Mouse (Mus musculus) limb, embryonic 10.5 days (tissue): Measurements from ENCODE around the gene 4930404N11Rik. TPM values are rescaled to one million over a fixed set of nuclear protein-coding genes. Genes with fewer than 3 reads are reported as not detected.
A peak's percentile ranks its signal among the peaks of the same experiment; 100 is the strongest.

ENCODE experiments used
- DNase-seq: peaks from one replicate; pipeline ENCODE4 v3.0.0-alpha.2; 2017; ENCODE audit warnings: low spot score
- H3K27ac ChIP-seq: fragments of 300-500 bp; sonication (generic); 2 replicates; pipeline ENCODE4 v1.5.1; 2016; ENCODE audit warnings: mild to moderate bottlenecking
- H3K27me3 ChIP-seq: fragments of 300-500 bp; sonication (generic); 2 replicates; pipeline ENCODE4 v1.6.1; 2016; ENCODE audit warnings: low read depth, mild to moderate bottlenecking; ENCODE audit not compliant: poor library complexity, severe bottlenecking
- H3K36me3 ChIP-seq: fragments of 300-500 bp; sonication (generic); 2 replicates; pipeline ENCODE4 v1.6.1; 2016; ENCODE audit warnings: mild to moderate bottlenecking, moderate library complexity
- H3K4me1 ChIP-seq: fragments of 300-500 bp; sonication (generic); 2 replicates; pipeline ENCODE4 v1.6.1; 2016
- H3K4me3 ChIP-seq: fragments of 300-500 bp; sonication (generic); 2 replicates; pipeline ENCODE4 v1.5.1; 2016; ENCODE audit warnings: mild to moderate bottlenecking, moderate library complexity
- H3K9me3 ChIP-seq: fragments of 300-500 bp; sonication (generic); replicated peaks from 2 replicates; pipeline ENCODE4 v1.6.1; 2016; ENCODE audit warnings: mild to moderate bottlenecking
- WGBS: fragments of 180-500 bp; shearing (Covaris S2); methylation state at CpG from one replicate; pipeline ENCODE4 v1.1.7; 2016; 5-methylcytosine and 5-hydroxymethylcytosine counted together
- polyA plus RNA-seq: library from polyadenylated mRNA; unstranded; fragments of >200 nt; fragmentation: Nextera tagmentation; extraction: Ambion mirVana; gene quantifications from 2 replicates; pipeline ENCODE4 v1.2.1, GENCODE M21; 2016

4930404N11Rik gene
- polyA plus RNA-seq, 1 experiment from 2014 or later: 0.24 TPM

DNA sequence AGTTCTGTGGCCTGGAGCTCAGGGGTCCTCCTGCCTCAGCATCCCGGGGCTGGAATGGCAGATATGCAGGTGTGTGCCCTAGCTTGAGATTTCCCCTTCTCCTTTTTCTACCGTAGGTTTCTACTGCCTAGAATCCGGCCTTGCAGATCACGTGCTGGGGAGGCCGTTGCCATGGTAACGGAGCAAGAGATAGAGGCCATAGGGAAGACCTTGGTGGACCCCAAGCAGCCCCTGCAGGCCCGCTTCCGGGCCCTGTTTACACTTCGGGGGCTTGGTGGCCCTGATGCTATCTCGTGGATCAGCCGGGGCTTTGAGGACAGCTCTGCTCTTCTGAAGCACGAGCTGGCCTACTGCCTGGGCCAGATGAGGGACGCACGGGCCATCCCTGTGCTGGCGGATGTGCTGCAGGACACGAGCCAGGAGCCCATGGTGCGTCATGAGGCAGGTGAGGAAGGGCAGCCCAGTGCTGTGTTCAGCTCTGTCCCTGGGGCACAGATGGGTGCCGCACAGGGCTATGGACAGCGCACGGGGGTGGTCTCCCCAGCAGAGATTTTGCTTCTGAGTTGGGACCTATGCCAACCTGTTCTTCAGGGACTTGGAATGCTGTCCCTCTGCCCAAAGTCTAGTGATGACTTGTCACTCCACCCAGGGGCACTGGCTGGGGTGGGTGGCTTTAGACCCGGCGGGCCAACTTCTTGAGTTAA is 20.1 kb upstream of the 4930404N11Rik start:
- Histone ChIP-seq H3K4me3 (peak overlapping the region; percentile 89), H3K27ac (no peak overlapping the region)
- DNase-seq: no peak

DNA sequence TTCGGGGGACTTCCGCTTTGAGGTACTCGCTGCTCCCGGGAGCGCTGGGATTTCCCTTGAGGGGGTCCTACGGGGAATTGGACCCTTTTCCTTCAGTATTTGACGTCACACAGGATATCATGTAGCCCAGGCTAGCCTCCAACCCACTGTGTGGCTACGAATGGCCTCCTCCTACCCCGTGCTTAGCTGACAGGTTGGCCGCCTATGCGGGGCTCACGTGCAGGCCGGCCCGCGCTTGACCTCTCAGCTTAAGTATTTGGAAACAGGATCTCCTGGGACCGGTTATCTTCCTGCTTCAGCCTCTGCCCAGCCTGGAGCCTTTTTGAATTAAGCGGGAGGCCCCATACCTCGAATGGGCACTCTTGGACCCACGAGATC is 19.0 kb upstream of the 4930404N11Rik start:
- no peak for DNase-seq
- H3K27me3 ChIP-seq: no peaks in the 10 kb centered on the region
- WGBS: under 1% methylated on average over 19 of the region's 19 CpGs
- peak overlapping the region; percentile 87 for H3K27ac ChIP-seq
- H3K9me3 ChIP-seq: no peaks in the 10 kb centered on the region
- H3K4me3 ChIP-seq: peak overlapping the region; percentile 89
- H3K36me3 ChIP-seq: peaks cover 39% of the 10 kb centered on the region
- H3K4me1 ChIP-seq: peaks cover 15% of the 10 kb centered on the region

More for the DNA sequence above, 20.1 kb upstream of the 4930404N11Rik start:
- Histone ChIP-seq H3K36me3 (peaks cover 51% of the 10 kb centered on the region), H3K4me1 (peaks cover 19% of the 10 kb centered on the region), H3K27me3 (no peaks in the 10 kb centered on the region), H3K9me3 (no peaks in the 10 kb centered on the region)
- WGBS: 88% methylated on average over 22 of the region's 22 CpGs

DNA sequence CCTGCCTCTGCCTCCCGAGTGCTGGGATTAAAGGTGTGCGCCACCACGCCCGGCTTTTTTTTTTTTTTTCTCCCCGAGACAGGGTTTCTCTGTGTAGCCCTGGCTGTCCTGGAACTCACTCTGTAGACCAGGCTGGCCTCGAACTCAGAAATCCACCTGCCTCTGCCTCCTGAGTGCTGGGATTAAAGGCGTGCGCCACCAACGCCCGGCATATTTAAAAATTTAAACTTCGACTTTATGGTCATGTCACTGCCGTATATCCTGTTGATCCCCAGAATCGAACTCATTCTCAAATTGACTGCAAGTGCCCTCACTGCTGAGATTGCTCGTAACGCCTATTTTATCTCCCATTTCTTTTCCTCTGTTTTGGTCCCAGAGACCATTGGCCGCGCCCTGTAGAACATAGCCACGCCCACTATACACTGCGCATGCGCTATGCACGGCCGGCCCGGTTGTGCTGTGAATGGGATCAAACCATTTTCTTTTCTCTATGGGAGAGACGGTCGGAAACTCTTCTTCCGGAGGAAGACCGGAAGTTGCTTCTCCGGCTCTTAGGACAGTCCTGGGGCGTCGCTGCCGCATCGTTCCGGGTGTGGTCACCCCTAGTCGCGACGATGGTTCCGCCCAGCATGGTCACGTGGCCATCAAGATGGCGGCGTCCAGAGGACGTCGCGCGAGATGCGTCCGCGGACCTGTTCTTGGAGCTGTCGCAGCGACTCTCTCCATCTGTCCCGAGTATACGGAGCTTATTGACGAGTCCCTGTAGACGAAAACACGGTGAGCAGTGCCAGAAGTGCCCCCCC is 18.4 kb upstream of the 4930404N11Rik start, which contains the start of the genes Dohh and Gm48551:
Gene Dohh, plus strand, starts transcription at position 627 of the 803 bp plus-strand sequence.
Gene Gm48551, plus strand, starts transcription at position 665 of the 803 bp plus-strand sequence.
- Histone ChIP-seq H3K4me3 (peak within 1 kb of the TSS; percentile 89), H3K36me3 (peaks cover 34% of the 10 kb centered on the region), H3K4me1 (peaks cover 17% of the 10 kb centered on the region), H3K27ac (peak within 1 kb of the TSS; percentile 87), H3K9me3 (no peaks in the 10 kb centered on the region), H3K27me3 (no peaks in the 10 kb centered on the region)
- 9% methylated on average over 54 of the region's 54 CpGs for WGBS
- peak; percentile 99 for DNase-seq

DNA sequence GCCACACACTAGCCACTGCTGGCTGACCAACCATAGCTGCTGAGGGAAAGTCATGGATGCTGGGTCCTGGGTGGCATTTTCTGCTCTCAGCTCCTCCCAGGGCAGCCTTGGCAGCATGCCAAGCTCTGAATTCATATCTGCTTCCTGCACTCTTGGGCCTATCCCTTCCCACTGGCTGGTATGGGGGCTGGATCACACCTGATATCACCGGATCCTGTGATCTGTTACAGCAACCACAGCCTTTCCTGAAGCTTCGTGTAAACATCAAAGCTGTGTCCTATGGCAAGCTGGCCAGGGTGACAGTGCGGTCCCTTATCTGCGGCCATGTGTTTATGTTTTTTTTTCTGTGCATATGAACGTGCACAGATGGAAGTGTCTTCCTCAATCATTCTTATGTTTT is 16.4 kb upstream of the 4930404N11Rik start:
- H3K27ac ChIP-seq: no peak overlapping the region
- 85% methylated on average over 5 of the region's 5 CpGs for WGBS
- H3K27me3 ChIP-seq: no peaks in the 10 kb centered on the region
- H3K4me3 ChIP-seq: no peak overlapping the region
- no peak for DNase-seq
- peaks cover 28% of the 10 kb centered on the region for H3K4me1 ChIP-seq
- H3K9me3 ChIP-seq: no peaks in the 10 kb centered on the region
- H3K36me3 ChIP-seq: peaks cover 14% of the 10 kb centered on the region

DNA sequence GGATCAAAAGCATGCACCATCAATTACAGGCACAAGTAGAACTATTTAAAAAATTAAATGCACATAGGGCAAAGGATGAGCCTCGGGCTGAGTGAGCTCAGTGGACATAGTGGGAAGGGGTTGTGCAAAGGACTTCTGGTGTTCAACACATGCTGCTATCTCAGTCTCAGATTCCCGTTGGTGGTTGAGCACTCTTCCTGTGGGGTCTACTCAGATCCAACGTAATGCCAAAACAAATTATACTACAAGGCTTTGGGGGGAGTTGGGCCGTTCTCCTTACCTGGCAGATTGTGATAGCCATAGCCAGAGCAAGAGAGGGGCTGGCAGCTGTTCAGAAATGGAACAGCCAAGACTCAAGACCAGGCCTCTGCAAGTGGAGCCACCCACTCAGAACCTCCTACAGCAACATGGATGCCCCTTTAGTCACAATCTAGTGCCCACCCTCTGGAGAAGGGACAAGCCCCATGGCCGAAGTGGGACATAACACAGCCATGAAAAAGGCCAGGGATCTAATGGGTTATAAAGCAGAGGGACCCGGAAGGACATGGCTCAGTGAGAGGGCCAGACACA is 14.3 kb upstream of the 4930404N11Rik start:
- H3K27me3 ChIP-seq: no peaks in the 10 kb centered on the region
- peak overlapping the region; percentile 83; the same call in 1 of the 2 replicates for H3K4me3 ChIP-seq
- DNase-seq: no peak
- 93% methylated on average over 6 of the region's 6 CpGs for WGBS
- peak overlapping the region; percentile 16; the same call in 1 of the 2 replicates for H3K27ac ChIP-seq
- peaks cover 21% of the 10 kb centered on the region for H3K36me3 ChIP-seq
- H3K4me1 ChIP-seq: peaks cover 27% of the 10 kb centered on the region
- H3K9me3 ChIP-seq: no peaks in the 10 kb centered on the region

DNA sequence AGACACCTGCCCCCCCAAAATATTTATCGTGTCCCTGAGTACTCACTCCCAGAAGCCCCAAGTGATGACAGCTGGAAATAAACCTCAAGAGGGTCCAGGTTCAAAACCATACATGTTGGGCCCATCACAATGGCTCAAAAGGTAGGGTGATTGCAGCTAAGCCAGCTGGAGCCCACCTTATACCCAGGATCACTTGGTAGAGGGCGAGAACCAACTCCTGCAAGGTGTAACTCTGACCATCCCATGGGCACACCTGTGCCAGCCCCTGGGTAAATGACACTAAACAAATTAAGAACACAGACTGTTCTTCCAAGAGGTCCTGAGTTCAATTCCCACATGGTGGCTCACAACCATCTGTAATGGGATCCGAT is 13.6 kb upstream of the 4930404N11Rik start:
- H3K9me3 ChIP-seq: no peaks in the 10 kb centered on the region
- H3K4me1 ChIP-seq: peaks cover 24% of the 10 kb centered on the region
- DNase-seq: no peak
- H3K27me3 ChIP-seq: no peaks in the 10 kb centered on the region
- WGBS: 63% methylated on average over 3 of the region's 3 CpGs
- H3K27ac ChIP-seq: peak overlapping the region; percentile 96
- H3K4me3 ChIP-seq: peak overlapping the region; percentile 83
- peaks cover 27% of the 10 kb centered on the region for H3K36me3 ChIP-seq

DNA sequence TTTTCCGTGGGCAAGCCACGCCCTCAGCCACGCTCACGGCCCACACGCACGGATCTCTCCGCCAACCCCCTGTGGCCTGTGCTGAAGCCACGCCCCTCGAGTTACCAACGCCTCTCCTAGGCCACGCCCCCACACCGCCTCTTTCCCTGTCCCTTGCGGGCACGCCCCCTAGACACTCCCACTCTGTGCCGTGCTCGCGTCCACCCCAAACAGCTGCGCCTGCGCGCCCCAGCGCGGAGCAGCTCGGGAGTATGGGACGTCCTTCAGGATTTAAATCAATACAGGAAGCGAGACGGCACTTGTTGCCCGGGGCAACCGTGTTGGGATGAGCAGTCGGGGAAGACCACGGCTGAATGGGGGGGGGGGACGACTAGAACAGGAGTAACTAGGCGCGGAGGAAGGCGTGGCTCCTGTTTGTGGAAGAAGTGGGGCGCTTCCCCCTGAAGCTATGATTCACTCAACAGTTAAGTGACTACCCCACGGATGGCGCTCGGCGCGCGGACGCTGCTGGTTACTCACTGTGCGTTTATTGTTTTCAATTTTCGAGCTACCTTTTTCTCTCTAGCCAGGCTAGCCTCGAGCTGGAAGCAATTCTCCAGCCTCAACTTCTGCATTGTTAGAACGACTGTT is 13.1 kb upstream of the 4930404N11Rik start:
- Histone ChIP-seq H3K4me1 (peaks cover 24% of the 10 kb centered on the region), H3K4me3 (peak overlapping the region; percentile 83), H3K27ac (peak overlapping the region; percentile 96), H3K36me3 (peaks cover 32% of the 10 kb centered on the region), H3K27me3 (no peaks in the 10 kb centered on the region), H3K9me3 (no peaks in the 10 kb centered on the region)
- DNase-seq: peak; percentile 100
- under 1% methylated on average over 46 of the region's 46 CpGs for WGBS

DNA sequence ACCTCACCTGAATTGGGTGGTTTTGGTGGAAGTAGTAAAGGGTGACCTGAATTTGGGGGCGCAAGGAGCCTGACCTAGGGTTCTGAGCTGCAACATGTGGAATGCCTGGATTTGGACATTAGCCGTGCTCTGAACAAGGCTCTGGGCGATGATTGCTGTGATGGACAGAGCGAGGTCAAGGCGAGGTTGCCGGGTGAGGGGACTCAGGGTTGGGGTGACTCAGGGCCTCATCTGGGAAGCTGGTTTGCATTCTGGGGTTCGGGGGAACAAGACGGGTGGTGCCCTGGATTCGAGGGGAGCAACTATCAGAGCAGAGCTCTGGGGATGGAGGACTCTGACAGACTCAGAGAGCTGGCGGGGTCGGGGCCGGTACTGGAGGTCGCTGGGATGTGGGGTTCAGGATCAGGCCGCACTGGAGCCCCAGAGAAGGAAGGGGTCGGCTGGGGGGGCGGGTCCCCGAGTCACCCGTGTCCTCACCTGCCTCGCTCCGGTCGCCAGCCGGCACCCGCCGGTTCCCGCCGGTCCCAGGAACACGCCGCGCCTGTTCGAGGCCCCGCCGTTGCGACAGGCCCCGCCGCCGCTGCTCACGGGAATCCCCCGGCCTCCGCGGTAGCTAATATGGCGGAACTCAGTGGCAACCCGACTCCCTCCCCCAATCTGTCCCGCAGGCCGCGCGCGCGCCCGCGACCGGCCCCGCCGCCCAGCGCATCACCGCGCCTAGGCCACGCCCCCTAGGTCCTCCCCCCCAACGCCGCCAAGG is 12.4 kb upstream of the 4930404N11Rik start, which contains the start of gene Fzr1:
Gene Fzr1, minus strand, starts transcription at position 724 of the 760 bp plus-strand sequence.
- H3K9me3 ChIP-seq: no peaks in the 10 kb centered on the region
- peaks cover 39% of the 10 kb centered on the region for H3K36me3 ChIP-seq
- H3K27me3 ChIP-seq: no peaks in the 10 kb centered on the region
- no peak for DNase-seq
- 2% methylated on average over 58 of the region's 59 CpGs for WGBS
- peak within 1 kb of the TSS; percentile 96 for H3K27ac ChIP-seq
- peaks cover 24% of the 10 kb centered on the region for H3K4me1 ChIP-seq
- H3K4me3 ChIP-seq: peak within 1 kb of the TSS; percentile 83

DNA sequence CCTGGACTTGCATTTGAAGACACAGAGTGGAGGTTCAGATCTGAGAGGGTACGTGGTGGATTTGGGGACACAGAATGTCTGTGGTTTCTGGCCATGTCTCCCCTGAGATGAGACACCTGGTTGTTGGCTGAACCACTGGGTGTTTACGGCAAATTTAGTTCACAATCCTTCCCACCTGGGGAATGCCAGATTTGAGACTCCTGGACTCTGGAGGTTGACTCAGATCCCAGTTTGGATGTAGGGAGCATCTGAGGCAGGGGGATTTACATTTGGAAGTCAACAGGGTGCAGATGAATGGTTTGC is 11.7 kb upstream of the 4930404N11Rik start:
- Histone ChIP-seq H3K36me3 (peaks cover 46% of the 10 kb centered on the region), H3K9me3 (no peaks in the 10 kb centered on the region), H3K4me1 (peaks cover 24% of the 10 kb centered on the region), H3K27me3 (no peaks in the 10 kb centered on the region), H3K27ac (peak overlapping the region; percentile 96), H3K4me3 (peak overlapping the region; percentile 83)
- no peak for DNase-seq
- WGBS: 70% methylated on average over 2 of the region's 2 CpGs

DNA sequence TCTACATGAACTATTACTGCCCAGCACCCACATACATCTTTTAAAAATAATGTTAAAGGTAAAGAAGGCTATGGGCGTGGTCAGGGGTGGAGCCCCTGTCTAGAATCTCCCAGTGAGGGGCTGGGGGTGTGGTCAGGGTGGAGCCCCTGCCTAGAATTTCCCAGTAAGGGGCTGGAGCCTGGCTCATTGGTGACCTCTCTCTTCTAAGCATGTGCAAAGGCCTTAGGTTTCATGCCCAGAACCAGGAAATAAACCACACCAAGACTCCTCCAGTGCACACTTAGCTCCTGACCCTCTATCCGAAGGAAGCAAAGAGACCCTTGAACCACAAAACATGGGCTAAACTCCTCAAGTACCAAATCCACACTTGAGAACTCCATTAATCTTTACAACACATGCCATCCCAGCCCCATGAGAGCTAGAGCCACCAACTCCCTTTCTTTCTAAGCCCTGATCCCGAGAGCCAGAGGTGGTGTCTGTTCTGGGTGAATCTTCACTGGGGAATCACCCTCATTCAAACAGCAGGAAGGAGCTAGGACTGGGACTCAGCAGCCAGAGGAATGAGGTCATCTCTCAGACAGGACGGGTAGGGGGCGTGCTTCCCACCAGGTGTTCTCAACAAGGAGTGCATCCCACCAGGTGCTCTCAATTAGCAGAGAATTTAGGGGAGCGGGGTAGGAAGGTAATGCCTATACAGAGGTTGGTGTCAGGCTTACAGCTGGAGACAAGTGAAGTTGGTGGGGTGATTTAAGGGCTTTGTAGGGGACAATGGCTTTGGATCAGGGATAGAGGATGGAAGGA is 11.1 kb upstream of the 4930404N11Rik start:
- Histone ChIP-seq H3K9me3 (no peaks in the 10 kb centered on the region), H3K36me3 (peaks cover 51% of the 10 kb centered on the region), H3K4me3 (peak overlapping the region; percentile 83), H3K27ac (peak overlapping the region; percentile 96; the same call in 1 of the 2 replicates), H3K27me3 (no peaks in the 10 kb centered on the region), H3K4me1 (peaks cover 24% of the 10 kb centered on the region)
- 44% methylated on average over 6 of the region's 6 CpGs for WGBS
- DNase-seq: no peak

DNA sequence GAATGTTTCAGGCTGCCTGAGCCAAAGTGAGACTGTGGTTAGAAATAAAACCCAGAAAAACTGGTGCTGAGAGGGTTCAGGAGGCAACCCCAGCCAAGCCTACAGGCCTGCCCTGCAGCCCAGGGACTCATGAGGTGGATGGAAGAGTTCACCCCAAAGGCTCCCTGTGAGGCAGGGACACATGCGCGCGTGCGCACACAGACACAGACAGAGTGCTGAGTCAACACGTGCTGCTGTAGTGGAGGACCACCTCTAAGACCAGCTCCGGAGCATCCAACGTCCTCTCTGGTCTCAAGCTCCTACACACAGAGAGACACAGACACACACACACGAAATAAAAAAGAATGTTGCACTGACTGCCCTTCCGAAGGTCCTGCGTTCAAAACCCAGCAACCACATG is 9.7 kb upstream of the 4930404N11Rik start:
- H3K4me3 ChIP-seq: 0 out of 2 replicates have a peak overlapping the region, but pooled peaks have one; percentile 18

More for the DNA sequence above, 9.7 kb upstream of the 4930404N11Rik start:
- Histone ChIP-seq H3K36me3 (peaks cover 66% of the 10 kb centered on the region), H3K27me3 (no peaks in the 10 kb centered on the region), H3K27ac (no peak overlapping the region), H3K4me1 (peaks cover 24% of the 10 kb centered on the region), H3K9me3 (no peaks in the 10 kb centered on the region)
- DNase-seq: no peak
- 96% methylated on average over 10 of the region's 10 CpGs for WGBS
